Mouse (Mus musculus): Measurements from ENCODE around the gene Zfp385a. TPM values are rescaled to one million over a fixed set of nuclear protein-coding genes. Genes with fewer than 3 reads are reported as not detected.

Zfp385a gene
- polyA plus RNA-seq, 1 experiment from 2014 or later = 9.0 TPM

GRCm38 (mm10) chr15:103314181-103314580, 25.7 kb downstream of the Zfp385a start:
- peak overlapping the region; percentile 30 for H3K4me3 ChIP-seq
- H3K27ac ChIP-seq = no peak overlapping the region
- peaks cover 2% of the 10 kb centered on the region; the same call in 1 of the 2 replicates for H3K27me3 ChIP-seq
- H3K4me2 ChIP-seq = peak overlapping the region; percentile 69
- peaks cover 8% of the 10 kb centered on the region; the same call in 1 of the 2 replicates for H3K36me3 ChIP-seq
- H3K9me3 ChIP-seq = no peaks in the 10 kb centered on the region
- no peak overlapping the region for H3K9ac ChIP-seq
- 0 out of 2 replicates have a peak, but pooled peaks have one; percentile 5 for ATAC-seq (ENCODE audit: borderline replicate concordance, extremely low read depth, low FRiP score, low TSS enrichment)
- peaks cover 31% of the 10 kb centered on the region for H3K4me1 ChIP-seq
- WGBS = 52% methylated on average over 22 of the region's 22 CpGs

- Histone ChIP-seq H3K9ac (0 out of 2 replicates have a peak overlapping the region, but pooled peaks have one; percentile 8), H3K27me3 (peaks cover 6% of the 10 kb centered on the region; the same call in 1 of the 2 replicates), H3K4me3 (no peak overlapping the region), H3K9me3 (no peaks in the 10 kb centered on the region), H3K4me2 (peak overlapping the region; percentile 69), H3K27ac (no peak overlapping the region), H3K36me3 (peaks cover 8% of the 10 kb centered on the region; the same call in 1 of the 2 replicates), H3K4me1 (peaks cover 34% of the 10 kb centered on the region)
- ATAC-seq (ENCODE audit: borderline replicate concordance, extremely low read depth, low FRiP score, low TSS enrichment) = no peak
- 27% methylated on average over 18 of the region's 18 CpGs for WGBS
These were observed 26.3 kb downstream of the Zfp385a start for GRCm38 (mm10) chr15:103313495-103314095.

GRCm38 (mm10) chr15:103310365-103310910, 29.5 kb downstream of the Zfp385a start, which contains the start of gene Gpr84:
Gene Gpr84, minus strand, starts transcription at chr15:103310612.
- Histone ChIP-seq H3K4me1 (peaks cover 50% of the 10 kb centered on the region), H3K36me3 (no peaks in the 10 kb centered on the region), H3K9ac (no peak within 1 kb of the TSS), H3K4me3 (no peak within 1 kb of the TSS), H3K4me2 (no peak within 1 kb of the TSS), H3K27ac (no peak within 1 kb of the TSS), H3K27me3 (peaks cover 6% of the 10 kb centered on the region; the same call in 1 of the 2 replicates), H3K9me3 (no peaks in the 10 kb centered on the region)
- WGBS = 40% methylated on average over 6 of the region's 6 CpGs
- no peak for ATAC-seq (ENCODE audit: borderline replicate concordance, extremely low read depth, low FRiP score, low TSS enrichment)

GRCm38 (mm10) chr15:103308876-103309580, 30.9 kb downstream of the Zfp385a start:
- no peak for ATAC-seq (ENCODE audit: borderline replicate concordance, extremely low read depth, low FRiP score, low TSS enrichment)
- H3K9ac ChIP-seq = peak overlapping the region; percentile 20; the same call in 1 of the 2 replicates
- peak overlapping the region; percentile 35 for H3K4me2 ChIP-seq
- H3K27me3 ChIP-seq = peaks cover 6% of the 10 kb centered on the region; the same call in 1 of the 2 replicates
- no peaks in the 10 kb centered on the region for H3K9me3 ChIP-seq
- WGBS = 62% methylated on average over 26 of the region's 26 CpGs
- no peak overlapping the region for H3K4me3 ChIP-seq
- no peaks in the 10 kb centered on the region for H3K36me3 ChIP-seq
- H3K4me1 ChIP-seq = peaks cover 43% of the 10 kb centered on the region
- no peak overlapping the region for H3K27ac ChIP-seq

GRCm38 (mm10) chr15:103308056-103308875, 31.6 kb downstream of the Zfp385a start:
- H3K27ac ChIP-seq = no peak overlapping the region
- whole genome bisulfite sequencing = 31% methylated on average over 28 of the region's 28 CpGs
- no peaks in the 10 kb centered on the region for H3K9me3 ChIP-seq
- no peak overlapping the region for H3K4me3 ChIP-seq
- peaks cover 6% of the 10 kb centered on the region; the same call in 1 of the 2 replicates for H3K27me3 ChIP-seq
- H3K4me1 ChIP-seq = peaks cover 44% of the 10 kb centered on the region
- no peaks in the 10 kb centered on the region for H3K36me3 ChIP-seq
- H3K4me2 ChIP-seq = peak overlapping the region; percentile 35
- H3K9ac ChIP-seq = peak overlapping the region; percentile 20; the same call in 1 of the 2 replicates
- no peak for ATAC-seq (ENCODE audit: borderline replicate concordance, extremely low read depth, low FRiP score, low TSS enrichment)

- Histone ChIP-seq H3K4me3 (no peak overlapping the region), H3K4me1 (peaks cover 54% of the 10 kb centered on the region), H3K36me3 (no peaks in the 10 kb centered on the region), H3K9ac (peak overlapping the region; percentile 41), H3K27me3 (peaks cover 6% of the 10 kb centered on the region; the same call in 1 of the 2 replicates), H3K9me3 (no peaks in the 10 kb centered on the region), H3K4me2 (peak overlapping the region; percentile 41), H3K27ac (0 out of 2 replicates have a peak overlapping the region, but pooled peaks have one; percentile 95)
- 2% methylated on average over 7 of the region's 7 CpGs for WGBS
- no peak for ATAC-seq (ENCODE audit: borderline replicate concordance, extremely low read depth, low FRiP score, low TSS enrichment)
These were observed 32.8 kb downstream of the Zfp385a start for GRCm38 (mm10) chr15:103307125-103307524.

GRCm38 (mm10) chr15:103305792-103306645, 33.9 kb downstream of the Zfp385a start:
- Histone ChIP-seq H3K4me1 (peaks cover 64% of the 10 kb centered on the region), H3K27ac (peak overlapping the region; percentile 95), H3K4me2 (peak overlapping the region; percentile 73), H3K27me3 (peaks cover 6% of the 10 kb centered on the region; the same call in 1 of the 2 replicates), H3K4me3 (peak overlapping the region; percentile 48), H3K36me3 (no peaks in the 10 kb centered on the region), H3K9ac (peak overlapping the region; percentile 72), H3K9me3 (no peaks in the 10 kb centered on the region)
- ATAC-seq (ENCODE audit: borderline replicate concordance, extremely low read depth, low FRiP score, low TSS enrichment) = no peak
- WGBS = 27% methylated on average over 8 of the region's 8 CpGs

GRCm38 (mm10) chr15:103305070-103305678, 34.7 kb downstream of the Zfp385a start:
- ATAC-seq (ENCODE audit: borderline replicate concordance, extremely low read depth, low FRiP score, low TSS enrichment) = peak; percentile 96
- peaks cover 72% of the 10 kb centered on the region for H3K4me1 ChIP-seq
- WGBS = under 1% methylated on average over 71 of the region's 71 CpGs

GRCm38 (mm10) chr15:103304616-103304969, 35.3 kb downstream of the Zfp385a start:
- peaks cover 78% of the 10 kb centered on the region for H3K4me1 ChIP-seq
- whole genome bisulfite sequencing = 0% methylated on average over 9 of the region's 9 CpGs
- H3K4me2 ChIP-seq = peak overlapping the region; percentile 73
- H3K36me3 ChIP-seq = no peaks in the 10 kb centered on the region
- peak; percentile 2; the same call in 1 of the 2 replicates for ATAC-seq (ENCODE audit: borderline replicate concordance, extremely low read depth, low FRiP score, low TSS enrichment)
- peaks cover 6% of the 10 kb centered on the region; the same call in 1 of the 2 replicates for H3K27me3 ChIP-seq
- peak overlapping the region; percentile 48 for H3K4me3 ChIP-seq
- H3K27ac ChIP-seq = peak overlapping the region; percentile 96
- H3K9ac ChIP-seq = peak overlapping the region; percentile 57
- no peaks in the 10 kb centered on the region for H3K9me3 ChIP-seq

More at GRCm38 (mm10) chr15:103305070-103305678, 34.7 kb downstream of the Zfp385a start:
- Histone ChIP-seq H3K9me3 (no peaks in the 10 kb centered on the region), H3K36me3 (no peaks in the 10 kb centered on the region), H3K27ac (peak overlapping the region; percentile 96), H3K27me3 (peaks cover 6% of the 10 kb centered on the region; the same call in 1 of the 2 replicates), H3K9ac (peak overlapping the region; percentile 72), H3K4me3 (peak overlapping the region; percentile 48), H3K4me2 (peak overlapping the region; percentile 73)

Measured in lung, embryonic 15.5 days (tissue).